Mouse (Mus musculus) MEL (cell line): ENCODE data around the gene Gm20662. TPM values are rescaled to one million over a fixed set of nuclear protein-coding genes. Genes with fewer than 3 reads are reported as not detected.

Experiments
- DNase-seq: peaks from one replicate; pipeline ENCODE4 v3.0.0; 2011; ENCODE audit warnings: low read depth, low spot score
- H3K27ac ChIP-seq: 2 replicates; pipeline ENCODE4 v1.5.1; 2012; ENCODE audit warnings: low read depth, mild to moderate bottlenecking, control low read depth, low read length, moderate library complexity; ENCODE audit not compliant: control insufficient read depth
- H3K27me3 ChIP-seq, 2 experiments: fragments of 150-350 bp in 1 of 2; sonication (generic) in 1 of 2; 2 replicates each; pipeline ENCODE4 v1.6.1; 2012; ENCODE audit warnings: low read length in 2 of 2, mild to moderate bottlenecking in 2 of 2, improper control_type of control experiment in 1 of 2, moderate library complexity in 1 of 2; ENCODE audit not compliant: insufficient read depth in 2 of 2, control insufficient read depth in 1 of 2
- H3K36me3 ChIP-seq, 2 experiments: 2 replicates each; pipeline ENCODE4 v1.6.1; 2012 to 2014; ENCODE audit warnings: low read length in 2 of 2, improper control_type of control experiment in 1 of 2, inconsistent platforms in 1 of 2, mild to moderate bottlenecking in 1 of 2; ENCODE audit not compliant: insufficient read depth in 2 of 2, control insufficient read depth in 1 of 2
- H3K4me1 ChIP-seq, 2 experiments: fragments of 150-350 bp in 1 of 2; sonication (generic) in 1 of 2; 2 replicates each; pipeline ENCODE4 v1.6.1; 2012; ENCODE audit warnings: low read length in 2 of 2, improper control_type of control experiment in 1 of 2, mild to moderate bottlenecking in 1 of 2; ENCODE audit not compliant: insufficient read depth in 2 of 2, control insufficient read depth in 1 of 2
- H3K4me3 ChIP-seq, 2 experiments: fragments of 150-350 bp in 1 of 2; sonication (generic) in 1 of 2; 2 replicates each; pipeline ENCODE4 v1.5.1; 2012; ENCODE audit warnings: low read depth in 2 of 2, low read length in 2 of 2, mild to moderate bottlenecking in 2 of 2, moderate library complexity in 2 of 2, control low read depth in 1 of 2, improper control_type of control experiment in 1 of 2; ENCODE audit not compliant: control insufficient read depth in 1 of 2, insufficient read depth in 1 of 2
- H3K79me2 ChIP-seq: 2 replicates; pipeline ENCODE4 v1.6.1; 2012; ENCODE audit warnings: mild to moderate bottlenecking, low read length, moderate library complexity; ENCODE audit not compliant: control insufficient read depth, poor library complexity, insufficient read depth
- H3K9ac ChIP-seq: 2 replicates; pipeline ENCODE4 v1.6.1; 2012; ENCODE audit warnings: low read depth, mild to moderate bottlenecking, control low read depth, low read length, moderate library complexity; ENCODE audit not compliant: control insufficient read depth, poor library complexity, severe bottlenecking
- H3K9me3 ChIP-seq: fragments of 150-350 bp; sonication (generic); replicated peaks from 2 replicates; pipeline ENCODE4 v1.6.1; 2012; ENCODE audit warnings: mild to moderate bottlenecking, low read length, improper control_type of control experiment, moderate library complexity; ENCODE audit not compliant: insufficient read depth
- BHLHE40 ChIP-seq: IDR thresholded peaks from 2 replicates; pipeline ENCODE4 v1.6.1; 2012; ENCODE audit warnings: low read depth, mild to moderate bottlenecking, inconsistent platforms, low read length, improper control_type of control experiment, borderline replicate concordance
- E2F4 ChIP-seq: IDR thresholded peaks from 2 replicates; pipeline ENCODE4 v1.6.1; 2011; ENCODE audit warnings: low read depth, low read length, improper control_type of control experiment, borderline replicate concordance
- ELF1 ChIP-seq: IDR thresholded peaks from 2 replicates; pipeline ENCODE4 v1.6.1; 2014; ENCODE audit warnings: low read depth, mild to moderate bottlenecking, inconsistent platforms, low read length, improper control_type of control experiment, moderate library complexity
- ETS1 ChIP-seq: IDR thresholded peaks from 2 replicates; pipeline ENCODE4 v1.6.1; 2012; ENCODE audit warnings: low read depth, mild to moderate bottlenecking, inconsistent platforms, low read length, improper control_type of control experiment, moderate library complexity
- GABPA ChIP-seq: IDR thresholded peaks from 2 replicates; pipeline ENCODE4 v1.6.1; 2012; ENCODE audit warnings: low read depth, mild to moderate bottlenecking, inconsistent platforms, low read length, improper control_type of control experiment, moderate library complexity
- GATA1 ChIP-seq: IDR thresholded peaks from 2 replicates; pipeline ENCODE4 v1.6.1; 2011; ENCODE audit warnings: low read depth, low read length, improper control_type of control experiment
- HCFC1 ChIP-seq: IDR thresholded peaks from 2 replicates; pipeline ENCODE4 v1.6.1; 2012; ENCODE audit warnings: low read depth, mild to moderate bottlenecking, inconsistent platforms, low read length, improper control_type of control experiment, moderate library complexity
- JUND ChIP-seq: IDR thresholded peaks from 2 replicates; pipeline ENCODE4 v1.6.1; 2011; ENCODE audit warnings: low read depth, mild to moderate bottlenecking, improper control_type of control experiment, low read length
- KAT2A ChIP-seq: conservative IDR thresholded peaks from 2 replicates; pipeline ENCODE4 v1.6.1; 2012; ENCODE audit warnings: low read depth, low read length, improper control_type of control experiment, inconsistent platforms
- MAFK ChIP-seq: IDR thresholded peaks from 2 replicates; pipeline ENCODE4 v1.6.1; 2011; ENCODE audit warnings: low read depth, mild to moderate bottlenecking, low read length, improper control_type of control experiment, borderline replicate concordance
- MAX ChIP-seq: IDR thresholded peaks from 2 replicates; pipeline ENCODE4 v1.6.1; 2011; ENCODE audit warnings: low read length, improper control_type of control experiment
- MAZ ChIP-seq: IDR thresholded peaks from 2 replicates; pipeline ENCODE4 v1.6.1; 2012; ENCODE audit warnings: low read depth, mild to moderate bottlenecking, inconsistent platforms, low read length, improper control_type of control experiment
- MEF2A ChIP-seq: IDR thresholded peaks from 2 replicates; pipeline ENCODE4 v1.6.1; 2014; ENCODE audit warnings: low read depth, mild to moderate bottlenecking, inconsistent platforms, low read length, improper control_type of control experiment; ENCODE audit not compliant: poor library complexity, insufficient replicate concordance, severe bottlenecking; ENCODE audit errors: extremely low read depth
- MXI1 ChIP-seq: IDR thresholded peaks from 2 replicates; pipeline ENCODE4 v1.6.1; 2011; ENCODE audit warnings: mild to moderate bottlenecking, low read depth, low read length, improper control_type of control experiment
- MYB ChIP-seq: IDR thresholded peaks from 2 replicates; pipeline ENCODE4 v1.6.1; 2011; ENCODE audit warnings: mild to moderate bottlenecking, low read depth, low read length, improper control_type of control experiment
- NELFE ChIP-seq: IDR thresholded peaks from 2 replicates; pipeline ENCODE4 v1.6.1; 2011; ENCODE audit warnings: low read depth, low read length, improper control_type of control experiment
- POLR2AphosphoS2 ChIP-seq: IDR thresholded peaks from 2 replicates; pipeline ENCODE4 v1.6.1; 2011; ENCODE audit warnings: low read length, improper control_type of control experiment
- POLR2AphosphoS5 ChIP-seq: IDR thresholded peaks from 2 replicates; pipeline ENCODE4 v1.6.1; 2012; ENCODE audit warnings: low read depth, borderline replicate concordance, mild to moderate bottlenecking, inconsistent platforms, low read length, moderate library complexity, mixed read lengths
- RAD21 ChIP-seq: IDR thresholded peaks from 2 replicates; pipeline ENCODE4 v1.6.1; 2011; ENCODE audit warnings: mild to moderate bottlenecking, low read depth, low read length, improper control_type of control experiment
- RCOR1 ChIP-seq: IDR thresholded peaks from 2 replicates; pipeline ENCODE4 v1.6.1; 2012; ENCODE audit warnings: low read depth, mild to moderate bottlenecking, inconsistent platforms, low read length, improper control_type of control experiment
- SIN3A ChIP-seq: IDR thresholded peaks from 2 replicates; pipeline ENCODE4 v1.6.1; 2012; ENCODE audit warnings: low read length, improper control_type of control experiment, inconsistent platforms
- SMC3 ChIP-seq: IDR thresholded peaks from 2 replicates; pipeline ENCODE4 v1.6.1; 2011; ENCODE audit warnings: low read depth, low read length, improper control_type of control experiment
- TBP ChIP-seq: IDR thresholded peaks from 2 replicates; pipeline ENCODE4 v1.8.0; 2011; ENCODE audit warnings: low read depth, low read length, improper control_type of control experiment
- TCF12 ChIP-seq: IDR thresholded peaks from 2 replicates; pipeline ENCODE4 v1.6.1; 2014; ENCODE audit warnings: low read depth, mild to moderate bottlenecking, inconsistent platforms, low read length, improper control_type of control experiment, moderate library complexity
- USF1 ChIP-seq: IDR thresholded peaks from 2 replicates; pipeline ENCODE4 v1.6.1; 2014; ENCODE audit warnings: low read depth, mild to moderate bottlenecking, inconsistent platforms, low read length, improper control_type of control experiment, moderate library complexity
- USF2 ChIP-seq, 2 experiments: IDR thresholded peaks; 2 replicates each; pipeline ENCODE4 v1.6.1; 2011 to 2012; ENCODE audit warnings: improper control_type of control experiment in 2 of 2, low read length in 2 of 2, borderline replicate concordance in 1 of 2, inconsistent platforms in 1 of 2, low read depth in 1 of 2, mild to moderate bottlenecking in 1 of 2; ENCODE audit not compliant: insufficient read depth in 1 of 2
- ZC3H11A ChIP-seq: IDR thresholded peaks from 2 replicates; pipeline ENCODE4 v1.6.1; 2012; ENCODE audit warnings: low read depth, mild to moderate bottlenecking, inconsistent platforms, low read length, improper control_type of control experiment
- ZMIZ1 ChIP-seq: IDR thresholded peaks from 2 replicates; pipeline ENCODE4 v1.6.1; 2012; ENCODE audit warnings: low read depth, mild to moderate bottlenecking, inconsistent platforms, low read length, improper control_type of control experiment, moderate library complexity
- ZNF384 ChIP-seq: IDR thresholded peaks from 2 replicates; pipeline ENCODE4 v1.6.1; 2012; ENCODE audit warnings: low read depth, mild to moderate bottlenecking, inconsistent platforms, low read length, improper control_type of control experiment
- polyA plus RNA-seq, 2 experiments: library from polyadenylated mRNA; stranded (reverse) in 1 of 2; unstranded in 1 of 2; fragments of >175 nt in 1 of 2; fragments of >200 nt in 1 of 2; gene quantifications; 2 replicates each; pipeline versions ENCODE4 v1.2.1 to v1.2.4; 2012; ENCODE audit warnings: low replicate concordance in 2 of 2, low read depth in 1 of 2; ENCODE audit not compliant: insufficient read length in 2 of 2, insufficient read depth in 1 of 2, missing spikeins in 1 of 2
- total RNA-seq: library from RNA; depleted of rRNA; stranded (reverse); fragments of 300-350 nt; gene quantifications from 2 replicates; pipeline ENCODE4 v1.2.3, GENCODE M21; 2012

Gm20662 gene
- total and polyA plus RNA-seq, 3 experiments: 0.73 to 1.2 TPM; not detected in 1

GRCm38 (mm10) chr9:107995513-107995912 is 636 bp upstream of the Gm20662 start:
- H3K27me3 ChIP-seq: no peaks in the 10 kb centered on the region
- H3K27ac ChIP-seq: no peak overlapping the region
- DNase-seq: no peak
- H3K9me3 ChIP-seq: no peaks in the 10 kb centered on the region
- H3K79me2 ChIP-seq: no peaks in the 10 kb centered on the region
- no peak overlapping the region for H3K9ac ChIP-seq
- TF ChIP-seq E2F4 (no peak), MAZ (no peak), KAT2A (no peak), ZMIZ1 (no peak), TBP (no peak), MYB (no peak), NELFE (no peak), USF1 (no peak)
- TF ChIP-seq, all 39 proteins: peak for 0
- H3K4me3 ChIP-seq: no peak overlapping the region
- H3K36me3 ChIP-seq: peaks cover 0 to 4% of the 10 kb centered on the region in 2 experiments; a peak in 2 of 4 replicates
- H3K4me1 ChIP-seq: peaks cover 0 to 10% of the 10 kb centered on the region in 2 experiments; a peak in 1 of 4 replicates

GRCm38 (mm10) chr9:108001922-108002770 is 6.0 kb downstream of the Gm20662 start, which contains the start of gene Ip6k1:
Gene Ip6k1 (plus strand): TSS chr9:108002501.
- H3K9me3 ChIP-seq: no peaks in the 10 kb centered on the region
- H3K27ac ChIP-seq: peak within 1 kb of the TSS; percentile 65
- peak within 1 kb of the TSS; percentile 86 to 93 for H3K4me3 ChIP-seq
- no peaks in the 10 kb centered on the region for H3K27me3 ChIP-seq
- peak; percentile 100 for DNase-seq
- H3K36me3 ChIP-seq: peaks cover 0 to 17% of the 10 kb centered on the region in 2 experiments; a peak in 2 of 4 replicates
- H3K4me1 ChIP-seq: peaks cover 5 to 13% of the 10 kb centered on the region in 2 experiments
- H3K79me2 ChIP-seq: peaks cover 39% of the 10 kb centered on the region
- peak within 1 kb of the TSS; percentile 91 for H3K9ac ChIP-seq
- no peak for TF ChIP-seq JUND
- TF ChIP-seq ZNF384: no peak
- TF ChIP-seq MAZ: no peak
- peak; percentile 70 for TF ChIP-seq MXI1
- peak; percentile 89; the same call in 1 of the 2 replicates for TF ChIP-seq POLR2AphosphoS2
- peak; percentile 80 for TF ChIP-seq TBP
- TF ChIP-seq RAD21: no peak; the same call in 1 of the 2 replicates
- TF ChIP-seq SIN3A: peak; percentile 70
- no peak for TF ChIP-seq GATA1
- no peak for TF ChIP-seq MEF2A
- TF ChIP-seq GABPA: no peak
- no peak for TF ChIP-seq SMC3
- TF ChIP-seq ZMIZ1: peak; percentile 85
- TF ChIP-seq BHLHE40: peak; percentile 100
- TF ChIP-seq RCOR1: no peak; the same call in 1 of the 2 replicates
- no peak for TF ChIP-seq ZC3H11A
- no peak for TF ChIP-seq E2F4
- TF ChIP-seq MAX: peak; percentile 99
- TF ChIP-seq ELF1: no peak
- no peak; the same call in 1 of the 2 replicates for TF ChIP-seq TCF12
- no peak for TF ChIP-seq MYB
- TF ChIP-seq POLR2AphosphoS5: no peak
- no peak for TF ChIP-seq ETS1
- TF ChIP-seq USF2 (IDR thresholded peaks at IDR 0.05; ENCODE audit: borderline replicate concordance in 1 of 2, insufficient read depth in 1 of 2, low read depth in 1 of 2, low read length in 2 of 2): peak; percentile 88 to 97
- peak; percentile 79 for TF ChIP-seq HCFC1
- no peak for TF ChIP-seq MAFK
